Mouse (Mus musculus) liver, embryonic 15.5 days (tissue): Measurements from ENCODE around the gene Cbfa2t3. TPM values are rescaled to one million over a fixed set of nuclear protein-coding genes. Genes with fewer than 3 reads are reported as not detected.
"Not testable (repeated sequence)": the region's sequence is repeated elsewhere in the genome, so short reads cannot be mapped to it uniquely, and the experiment has no call there.

Experiments used
- ATAC-seq: fragments of 200-750 bp; cut with Nextera tagmentation; 2 replicates; pipeline ENCODE4 v1.8.0; 2017; ENCODE audit warnings: moderate number of reproducible peaks, mild to moderate bottlenecking, moderate library complexity; ENCODE audit not compliant: insufficient read depth
- H3K27ac ChIP-seq: fragments of 300-500 bp; sonication (generic); replicated peaks from 2 replicates; pipeline ENCODE4 v1.5.1; 2015; ENCODE audit warnings: mild to moderate bottlenecking, inconsistent platforms
- H3K27me3 ChIP-seq: fragments of 300-500 bp; sonication (generic); 2 replicates; pipeline ENCODE4 v1.6.1; 2015; ENCODE audit warnings: mild to moderate bottlenecking, inconsistent platforms
- H3K36me3 ChIP-seq: fragments of 300-500 bp; sonication (generic); replicated peaks from 2 replicates; pipeline ENCODE4 v1.6.1; 2015; ENCODE audit warnings: moderate library complexity, mild to moderate bottlenecking, inconsistent platforms
- H3K4me1 ChIP-seq: fragments of 300-500 bp; sonication (generic); replicated peaks from 2 replicates; pipeline ENCODE4 v1.6.1; 2015; ENCODE audit warnings: inconsistent platforms
- H3K4me2 ChIP-seq: fragments of 300-500 bp; sonication (generic); 2 replicates; pipeline ENCODE4 v1.6.1; 2015; ENCODE audit warnings: moderate library complexity, mild to moderate bottlenecking, inconsistent platforms
- H3K4me3 ChIP-seq: fragments of 300-500 bp; sonication (generic); replicated peaks from 2 replicates; pipeline ENCODE4 v1.5.1; 2015; ENCODE audit warnings: mild to moderate bottlenecking, inconsistent platforms
- H3K9ac ChIP-seq: fragments of 300-500 bp; sonication (generic); 2 replicates; pipeline ENCODE4 v1.6.1; 2015; ENCODE audit warnings: moderate library complexity, mild to moderate bottlenecking, inconsistent platforms
- H3K9me3 ChIP-seq: fragments of 300-500 bp; sonication (generic); replicated peaks from 2 replicates; pipeline ENCODE4 v1.6.1; 2016; ENCODE audit warnings: inconsistent platforms
- WGBS: fragments of 180-500 bp; shearing (Covaris S2); methylation state at CpG from one replicate; pipeline ENCODE4 v1.1.7; 2015; ENCODE audit warnings: mixed read lengths; ENCODE audit not compliant: insufficient replicate concordance; 5-methylcytosine and 5-hydroxymethylcytosine counted together
- polyA plus RNA-seq: library from polyadenylated mRNA; unstranded; fragments of >200 nt; fragmentation: Nextera tagmentation; extraction: Ambion mirVana; gene quantifications from 2 replicates; pipeline ENCODE4 v1.2.1, GENCODE M21; 2015

The Cbfa2t3 gene
- polyA plus RNA-seq, 1 experiment from 2014 or later = 3.5 TPM

DNA sequence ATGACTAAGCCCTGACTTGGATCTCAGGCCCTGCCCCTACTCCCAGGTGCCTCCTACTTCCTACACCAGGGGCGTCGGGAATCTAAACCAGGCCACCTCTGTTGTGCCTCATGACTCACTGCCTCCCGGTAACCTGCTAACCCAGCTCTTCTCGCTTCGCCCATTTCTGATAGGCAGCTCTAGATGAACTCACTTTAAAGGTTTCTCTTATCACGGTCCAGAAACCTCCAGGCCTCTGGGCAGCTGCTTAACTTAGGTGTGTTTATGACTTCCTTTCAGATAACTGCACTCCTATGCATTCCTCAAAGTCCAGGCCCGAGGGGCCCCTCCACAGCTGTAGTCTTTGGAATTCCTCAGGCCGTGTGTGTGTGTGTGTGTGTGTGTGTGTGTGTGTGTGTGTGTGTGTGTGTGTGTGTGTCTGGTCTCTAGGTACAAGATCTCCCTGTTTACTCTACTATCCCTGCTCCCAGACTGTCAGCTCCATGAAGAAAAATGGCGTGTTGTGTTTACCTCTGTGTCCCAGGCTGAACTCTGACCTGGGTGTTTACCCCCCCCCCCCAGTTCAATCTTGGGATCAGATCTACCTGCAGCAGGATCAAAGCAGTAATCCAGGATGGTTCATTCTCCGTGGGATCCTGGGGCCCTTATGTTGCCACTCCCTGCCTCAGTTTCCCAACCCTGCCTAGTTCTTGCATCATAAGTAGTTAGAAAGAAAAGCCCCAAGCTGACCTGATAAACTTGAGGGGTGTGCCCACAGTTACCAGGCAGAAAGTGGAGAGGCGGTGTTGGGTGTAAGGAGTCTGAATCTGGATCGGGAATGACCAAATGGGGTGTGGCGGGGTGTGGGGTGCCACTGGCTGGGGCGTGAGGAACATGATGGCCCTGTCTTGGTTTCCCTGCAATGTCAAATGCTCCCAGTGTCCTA lies 62.8 kb downstream of the Cbfa2t3 start:
- peak overlapping the region; percentile 86 for H3K27ac ChIP-seq
- peak overlapping the region; percentile 50 for H3K4me2 ChIP-seq
- H3K4me3 ChIP-seq = no peak overlapping the region; the same call in 1 of the 2 replicates
- H3K27me3 ChIP-seq = no peaks in the 10 kb centered on the region
- H3K4me1 ChIP-seq = peaks cover 42% of the 10 kb centered on the region
- H3K9ac ChIP-seq = peak overlapping the region; percentile 11; the same call in 1 of the 2 replicates
- ATAC-seq = peak; percentile 91
- peaks cover 64% of the 10 kb centered on the region for H3K36me3 ChIP-seq
- WGBS = 38% methylated on average over 14 of the region's 14 CpGs
- H3K9me3 ChIP-seq = no peaks in the 10 kb centered on the region

DNA sequence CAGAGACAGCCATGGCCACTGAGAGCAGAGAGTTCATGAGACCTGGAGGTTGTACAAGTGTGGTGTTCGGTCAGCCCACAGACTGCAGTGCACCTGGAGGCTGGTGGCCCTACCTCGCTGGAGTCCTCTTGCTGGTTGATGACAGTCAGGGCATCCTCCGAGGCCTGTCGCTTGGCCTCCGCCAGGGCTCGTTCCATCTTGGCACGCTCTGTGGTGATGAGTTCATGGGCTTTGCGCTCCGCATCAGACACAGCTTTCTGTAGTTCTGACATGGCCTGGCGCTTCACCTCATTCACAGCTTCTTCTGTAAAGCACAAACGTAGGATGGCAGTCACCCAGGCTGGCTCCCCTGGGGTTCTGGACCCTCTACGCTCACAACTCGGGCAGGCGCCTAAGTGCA lies 65.7 kb downstream of the Cbfa2t3 start:
- Histone ChIP-seq H3K9ac (no peak overlapping the region), H3K4me3 (no peak overlapping the region), H3K9me3 (no peaks in the 10 kb centered on the region), H3K36me3 (peaks cover 70% of the 10 kb centered on the region), H3K4me2 (no peak overlapping the region), H3K4me1 (peaks cover 28% of the 10 kb centered on the region), H3K27me3 (peaks cover 6% of the 10 kb centered on the region; the same call in 1 of the 2 replicates), H3K27ac (0 out of 2 replicates have a peak overlapping the region, but pooled peaks have one; percentile 2)
- 85% methylated on average over 14 of the region's 14 CpGs for WGBS
- ATAC-seq = no peak

DNA sequence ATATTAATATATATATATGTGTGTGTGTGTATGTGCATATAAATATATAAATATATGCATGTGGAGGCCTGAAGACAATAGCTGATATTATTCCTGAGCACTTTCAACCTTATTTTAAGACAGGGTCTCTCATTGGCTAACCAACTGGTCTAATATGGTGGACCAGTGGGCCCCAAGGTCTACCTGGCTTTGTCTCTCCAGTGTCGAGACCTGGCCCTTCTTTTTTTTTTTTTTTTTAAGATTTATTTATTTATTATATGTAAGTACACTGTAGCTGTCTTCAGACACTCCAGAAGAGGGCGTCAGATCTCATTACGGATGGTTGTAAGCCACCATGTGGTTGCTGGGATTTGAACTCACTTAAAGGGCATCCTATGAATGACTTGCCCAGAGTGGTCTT lies 66.8 kb downstream of the Cbfa2t3 start:
- H3K9me3 ChIP-seq, H3K4me2 ChIP-seq, H3K27ac ChIP-seq, H3K27me3 ChIP-seq, H3K9ac ChIP-seq, H3K4me3 ChIP-seq, ATAC-seq: not testable (repeated sequence)
- Histone ChIP-seq H3K36me3 (peaks cover 59% of the 10 kb centered on the region), H3K4me1 (peaks cover 24% of the 10 kb centered on the region)
- WGBS = 54% methylated on average over 3 of the region's 3 CpGs

DNA sequence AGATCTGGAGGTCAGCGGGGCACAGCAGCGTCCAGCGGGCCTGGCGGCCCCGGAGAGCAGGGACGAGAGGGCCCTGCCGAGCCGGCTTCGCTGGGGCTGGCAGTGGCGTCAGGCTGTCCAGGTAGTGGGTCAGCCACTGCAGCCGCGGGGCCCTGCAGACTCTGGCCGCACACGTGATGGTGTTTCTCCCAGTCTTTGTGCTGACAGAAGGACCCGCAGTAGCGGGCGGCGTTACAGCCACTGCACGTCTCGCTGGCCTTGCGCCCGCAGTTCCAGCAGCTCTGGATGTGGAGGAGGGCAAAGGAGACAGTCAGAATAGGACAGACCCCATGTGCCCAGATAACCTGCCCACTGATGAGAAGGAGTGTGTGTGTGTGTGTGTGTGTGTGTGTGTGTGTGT lies 68.2 kb downstream of the Cbfa2t3 start:
- Histone ChIP-seq H3K4me3 (no peak overlapping the region), H3K27me3 (peaks cover 10% of the 10 kb centered on the region; the same call in 1 of the 2 replicates), H3K9ac (no peak overlapping the region), H3K9me3 (no peaks in the 10 kb centered on the region), H3K4me2 (no peak overlapping the region), H3K4me1 (peaks cover 11% of the 10 kb centered on the region), H3K27ac (no peak overlapping the region), H3K36me3 (peaks cover 54% of the 10 kb centered on the region)
- 82% methylated on average over 22 of the region's 22 CpGs for WGBS
- no peak for ATAC-seq

DNA sequence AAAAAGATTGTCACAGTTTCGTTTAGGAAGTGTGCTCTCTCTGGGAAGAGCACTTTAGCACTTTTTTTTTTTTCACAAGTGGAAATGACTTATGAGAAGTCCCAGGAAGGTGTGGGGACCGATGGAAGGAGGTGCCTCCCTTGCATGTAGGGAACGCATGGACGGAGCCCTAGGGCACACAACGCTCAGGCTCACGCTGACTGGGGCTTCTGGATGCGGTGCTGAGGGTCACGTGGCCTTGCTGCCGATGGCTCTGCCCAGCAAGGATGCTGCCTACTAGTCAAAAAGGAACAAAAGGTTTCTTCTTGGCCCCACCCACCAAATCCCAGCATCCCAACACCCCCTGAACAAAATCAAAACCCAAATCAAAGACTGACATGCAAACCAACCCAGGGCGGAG lies 69.5 kb downstream of the Cbfa2t3 start:
- H3K9me3 ChIP-seq = no peaks in the 10 kb centered on the region
- H3K27me3 ChIP-seq = peaks cover 17% of the 10 kb centered on the region
- no peak for ATAC-seq
- H3K27ac ChIP-seq = no peak overlapping the region
- H3K36me3 ChIP-seq = peaks cover 43% of the 10 kb centered on the region
- H3K9ac ChIP-seq = no peak overlapping the region
- H3K4me3 ChIP-seq = no peak overlapping the region
- H3K4me1 ChIP-seq = peaks cover 3% of the 10 kb centered on the region; the same call in 1 of the 2 replicates
- no peak overlapping the region for H3K4me2 ChIP-seq
- 80% methylated on average over 10 of the region's 10 CpGs for WGBS

DNA sequence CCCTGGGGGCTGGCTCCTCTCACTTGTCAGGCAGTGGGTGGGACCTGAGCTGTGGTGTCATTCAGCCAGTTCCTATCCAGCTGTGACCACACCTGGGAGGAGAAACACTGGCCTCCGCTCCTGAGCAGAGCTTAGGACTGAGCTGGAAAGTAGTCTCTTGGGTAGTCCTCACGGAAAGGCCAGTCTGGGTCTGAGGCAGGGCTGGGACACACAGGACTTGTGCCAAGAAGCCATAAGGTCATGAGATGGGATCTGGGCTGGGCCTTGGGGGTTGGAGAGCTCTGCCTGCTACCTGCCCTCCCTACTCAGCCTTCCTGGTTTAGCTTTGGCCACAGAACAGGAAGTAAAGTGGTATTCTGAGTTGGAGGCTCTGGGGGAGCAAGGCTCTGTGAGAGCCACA lies 72.0 kb downstream of the Cbfa2t3 start:
- ATAC-seq = no peak
- peaks cover 3% of the 10 kb centered on the region; the same call in 1 of the 2 replicates for H3K4me1 ChIP-seq
- no peak overlapping the region for H3K4me3 ChIP-seq
- H3K9ac ChIP-seq = no peak overlapping the region
- peaks cover 28% of the 10 kb centered on the region for H3K27me3 ChIP-seq
- peaks cover 25% of the 10 kb centered on the region for H3K36me3 ChIP-seq
- no peaks in the 10 kb centered on the region for H3K9me3 ChIP-seq
- no peak overlapping the region for H3K27ac ChIP-seq
- H3K4me2 ChIP-seq = no peak overlapping the region
- 79% methylated on average over 2 of the region's 2 CpGs for WGBS

DNA sequence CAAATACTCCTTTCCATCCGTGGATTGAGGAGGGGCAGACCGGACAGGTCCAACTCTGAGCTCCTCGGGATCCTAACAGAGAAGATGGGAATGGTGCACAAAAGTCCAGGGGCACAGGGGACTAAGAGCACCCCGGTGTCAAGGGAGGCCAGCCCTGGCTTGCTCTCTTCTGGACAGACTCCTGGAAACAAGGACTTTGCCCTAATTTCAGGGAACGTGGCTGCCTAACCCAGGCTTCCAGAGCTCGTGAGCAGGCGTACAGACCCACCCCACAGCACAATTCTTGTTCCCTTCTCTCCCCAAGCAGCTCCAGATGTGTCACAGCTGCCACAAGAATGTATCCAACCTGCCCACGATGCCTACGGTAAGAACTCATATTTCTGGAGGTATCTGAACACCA lies 73.1 kb downstream of the Cbfa2t3 start:
- Histone ChIP-seq H3K4me3 (no peak overlapping the region), H3K27ac (no peak overlapping the region), H3K4me2 (no peak overlapping the region), H3K27me3 (peaks cover 30% of the 10 kb centered on the region), H3K9ac (no peak overlapping the region), H3K36me3 (peaks cover 23% of the 10 kb centered on the region), H3K4me1 (peaks cover 3% of the 10 kb centered on the region; the same call in 1 of the 2 replicates), H3K9me3 (no peaks in the 10 kb centered on the region)
- no peak for ATAC-seq
- WGBS = 55% methylated on average over 9 of the region's 9 CpGs

DNA sequence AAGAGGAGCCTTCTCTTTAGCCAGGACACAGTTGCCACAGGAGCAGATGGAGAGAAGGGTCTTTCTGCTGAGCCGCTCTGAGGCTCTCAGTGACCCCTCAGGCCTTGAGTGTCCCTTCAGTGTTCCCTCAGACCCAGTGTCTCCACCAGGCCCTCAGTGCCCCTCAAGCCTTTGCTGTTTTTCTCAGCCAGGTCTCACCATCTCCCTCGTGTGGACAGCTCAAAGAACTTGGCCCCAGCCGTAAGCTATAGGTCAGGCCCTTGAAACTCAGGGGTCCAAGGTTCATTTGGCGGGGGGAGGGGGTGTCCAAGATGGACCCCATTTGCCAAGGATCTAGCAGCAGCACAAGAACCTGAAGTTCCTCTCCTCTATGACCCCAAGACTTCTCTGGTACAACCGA lies 74.3 kb downstream of the Cbfa2t3 start:
- no peak overlapping the region for H3K4me3 ChIP-seq
- H3K27ac ChIP-seq = no peak overlapping the region
- no peak for ATAC-seq
- H3K9ac ChIP-seq = no peak overlapping the region
- peaks cover 11% of the 10 kb centered on the region for H3K4me1 ChIP-seq
- 55% methylated on average over 5 of the region's 5 CpGs for WGBS
- no peaks in the 10 kb centered on the region for H3K9me3 ChIP-seq
- no peak overlapping the region for H3K4me2 ChIP-seq
- H3K36me3 ChIP-seq = peaks cover 12% of the 10 kb centered on the region
- peaks cover 30% of the 10 kb centered on the region for H3K27me3 ChIP-seq

DNA sequence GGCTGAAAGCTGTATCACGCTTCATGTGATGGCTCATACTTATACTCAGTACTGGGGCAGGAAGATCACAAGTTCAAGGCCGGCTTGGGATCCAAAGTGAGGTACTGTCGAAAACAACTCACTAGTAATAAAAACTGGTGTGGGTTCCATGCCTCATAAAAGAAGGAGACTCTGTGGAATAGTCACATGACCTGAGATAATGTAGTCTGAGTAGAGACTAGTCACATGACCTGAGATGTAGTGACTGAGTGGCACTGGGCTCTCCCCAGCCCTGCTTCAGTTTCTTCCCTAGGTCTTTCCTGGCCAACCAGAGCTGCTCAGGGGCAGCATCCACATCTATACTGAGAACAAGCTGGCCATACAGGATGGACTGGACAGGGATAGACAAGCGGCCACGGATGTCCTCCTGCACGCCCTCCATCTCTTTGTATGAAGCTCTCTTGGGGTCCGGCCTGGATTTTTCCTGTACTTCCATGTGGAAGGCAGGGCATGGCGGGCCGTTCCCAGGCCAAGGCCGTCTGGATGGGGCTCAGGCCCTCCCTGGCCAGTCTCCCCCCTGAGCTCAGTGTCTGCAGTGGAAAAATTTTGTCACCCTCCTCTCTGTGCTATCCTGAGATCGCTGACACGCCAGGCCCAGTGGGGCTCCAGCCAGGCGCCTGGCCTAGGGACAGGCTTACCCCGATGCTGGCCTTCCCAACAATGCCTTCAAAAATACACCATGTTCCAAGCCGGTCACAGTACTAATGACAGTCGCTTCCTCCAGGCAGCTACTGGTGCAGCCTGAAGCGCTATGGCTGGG lies 74.9 kb downstream of the Cbfa2t3 start:
- no peak overlapping the region for H3K9ac ChIP-seq
- 70% methylated on average over 17 of the region's 17 CpGs for WGBS

DNA sequence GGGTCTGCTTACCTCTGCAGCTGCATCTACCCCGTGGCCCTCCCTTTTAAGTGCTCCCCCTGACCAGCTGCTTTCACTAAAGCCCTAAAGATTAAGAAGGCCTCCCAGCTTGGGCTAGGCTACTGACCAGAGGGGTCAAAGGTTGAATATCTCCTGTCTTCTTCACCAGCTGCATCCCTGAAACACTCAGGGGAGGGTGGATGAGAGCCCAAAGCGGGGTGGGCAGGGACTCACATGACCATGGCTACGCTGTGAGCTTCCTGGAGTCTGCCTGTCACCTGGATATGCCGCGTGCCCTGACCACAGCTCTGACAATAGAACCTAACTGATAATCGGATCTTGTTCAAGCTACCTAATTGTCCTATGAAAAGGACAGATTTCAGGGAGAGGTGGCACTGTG lies 76.2 kb downstream of the Cbfa2t3 start, which contains the start of gene Pabpn1l:
Gene Pabpn1l, minus strand, starts transcription at position 13 of the 400 bp plus-strand sequence.
- WGBS = 59% methylated on average over 6 of the region's 6 CpGs
- ATAC-seq = no peak
- Histone ChIP-seq H3K27ac (no peak within 1 kb of the TSS), H3K9me3 (no peaks in the 10 kb centered on the region), H3K4me2 (no peak within 1 kb of the TSS), H3K9ac (no peak within 1 kb of the TSS), H3K27me3 (peaks cover 20% of the 10 kb centered on the region), H3K4me1 (peaks cover 28% of the 10 kb centered on the region), H3K36me3 (no peaks in the 10 kb centered on the region), H3K4me3 (no peak within 1 kb of the TSS)

More for the DNA sequence above, 74.9 kb downstream of the Cbfa2t3 start:
- no peak for ATAC-seq
- Histone ChIP-seq H3K4me1 (peaks cover 17% of the 10 kb centered on the region), H3K27me3 (peaks cover 26% of the 10 kb centered on the region), H3K36me3 (peaks cover 8% of the 10 kb centered on the region), H3K4me3 (no peak overlapping the region), H3K4me2 (no peak overlapping the region), H3K9me3 (no peaks in the 10 kb centered on the region), H3K27ac (no peak overlapping the region)

DNA sequence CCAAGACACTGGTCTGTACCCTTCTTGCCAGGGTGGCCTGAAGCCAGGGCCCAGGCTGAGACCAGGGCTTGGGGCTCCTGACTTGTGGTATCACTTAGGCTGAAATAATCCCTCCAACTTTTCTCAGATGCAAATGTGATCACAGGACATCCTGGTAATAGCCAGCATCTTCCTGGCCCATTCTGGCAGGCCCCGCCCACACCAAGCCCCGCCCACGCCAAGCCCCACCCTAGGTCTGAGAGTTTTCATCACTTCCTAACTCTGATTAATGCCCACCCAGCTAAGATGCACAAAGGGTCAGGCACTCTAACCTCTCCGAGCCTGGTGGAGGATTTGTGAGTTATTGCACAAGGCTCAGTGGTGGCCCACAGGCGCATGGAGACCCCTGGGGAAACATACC lies 78.5 kb downstream of the Cbfa2t3 start:
- Histone ChIP-seq H3K27ac (no peak overlapping the region), H3K4me2 (no peak overlapping the region), H3K4me3 (no peak overlapping the region), H3K27me3 (peaks cover 19% of the 10 kb centered on the region), H3K9ac (no peak overlapping the region), H3K36me3 (no peaks in the 10 kb centered on the region), H3K9me3 (no peaks in the 10 kb centered on the region), H3K4me1 (peaks cover 25% of the 10 kb centered on the region)
- ATAC-seq = no peak
- WGBS = 33% methylated on average over 5 of the region's 5 CpGs
